Mouse (Mus musculus): ENCODE results near the gene Cfap43.

- TF ChIP-seq POLR2A (IDR thresholded peaks at IDR 0.05; ENCODE audit: extremely low read depth, insufficient read depth, low read length) (no peak), CTCF (IDR thresholded peaks at IDR 0.05; ENCODE audit: low read depth, low read length) (no peak)
These were observed 10.1 kb downstream of the Cfap43 start for GRCm38 (mm10) chr19:47908961-47909371.

Data from liver, adult 2 months (tissue).